Comparison of ENCODE assay signal across 13 mouse cellular contexts in genomic region chr3:152261436-152261835, GRCm38 (mm10). TPM values are rescaled to one million over a fixed set of nuclear protein-coding genes. Genes with fewer than 3 reads are reported as not detected.
DNase-seq lines count a peak whose midpoint lies in the region; ATAC-seq and TF ChIP-seq lines count a peak whose summit lies in the region.
"Had no signal": no experiment of that assay in that cellular context is flagged by ENCODE, and none has a peak within 500 bp of the region (broad histone marks: within the 10 kb centered on the region; RNA-seq: fewer than 3 reads in every experiment).

No protein-coding gene starts in this region.

- H3K79me2 ChIP-seq in liver, adult 2 months (ENCODE audit: control insufficient read depth, insufficient read depth, low read length) = no peaks in the 10 kb centered on the region

- TF ChIP-seq EP300 in liver, postnatal 0 days (IDR thresholded peaks at IDR 0.05; ENCODE audit: low read depth) = no peak

- TF ChIP-seq CTCF in liver, adult 2 months (IDR thresholded peaks at IDR 0.05; ENCODE audit: low read depth, low read length) = no peak
- TF ChIP-seq CTCF in liver, postnatal 0 days (IDR thresholded peaks at IDR 0.05; ENCODE audit: low read depth) = no peak

- 56% methylated on average over 8 of the region's 8 CpGs for WGBS in liver, adult 2 months
- 18% methylated on average over 8 of the region's 8 CpGs for WGBS in liver, postnatal 0 days (ENCODE audit: insufficient replicate concordance)
- WGBS in heart, embryonic 15.5 days = 17% methylated on average over 8 of the region's 8 CpGs

- 0 out of 2 replicates have a peak, but pooled peaks cover 5% of the 10 kb centered on the region for H3K27me3 ChIP-seq in liver, adult 2 months (ENCODE audit: control insufficient read depth, insufficient read depth, low read length)
- peaks cover 21% of the 10 kb centered on the region for H3K27me3 ChIP-seq in liver, postnatal 0 days (ENCODE audit: insufficient read depth, low read length)
- no peaks in the 10 kb centered on the region for H3K27me3 ChIP-seq in heart, embryonic 15.5 days
- peaks cover 46% of the 10 kb centered on the region for H3K27me3 ChIP-seq in megakaryocyte, embryonic 14.5 days (replicated peaks)

- no peak overlapping the region; the same call in 1 of the 2 replicates for H3K4me2 ChIP-seq in liver, postnatal 0 days (ENCODE audit: low read depth, low read length)
- H3K4me2 ChIP-seq in heart, embryonic 15.5 days = peak overlapping the region; percentile 80
- H3K4me2 ChIP-seq: hindbrain, embryonic 14.5 days had no signal

- no peaks in the 10 kb centered on the region for H3K9me3 ChIP-seq in liver, postnatal 0 days (ENCODE audit: low read length)
- no peaks in the 10 kb centered on the region for H3K9me3 ChIP-seq in heart, embryonic 15.5 days (replicated peaks)
- no peaks in the 10 kb centered on the region for H3K9me3 ChIP-seq in megakaryocyte, embryonic 14.5 days

- no peaks in the 10 kb centered on the region for H3K36me3 ChIP-seq in liver, adult 2 months (ENCODE audit: control insufficient read depth, insufficient read depth, low read length)
- H3K36me3 ChIP-seq in liver, postnatal 0 days (replicated peaks; ENCODE audit: insufficient read depth, low read length) = no peaks in the 10 kb centered on the region
- no peaks in the 10 kb centered on the region for H3K36me3 ChIP-seq in heart, embryonic 15.5 days
- H3K36me3 ChIP-seq in megakaryocyte, embryonic 14.5 days (replicated peaks; ENCODE audit: low read length) = no peaks in the 10 kb centered on the region

- intact Hi-C loops in heart, postnatal 10 days (cut with DNase I) = loop anchor here (1.0 to 5.0 kb wide), 2 partner anchors 44 to 491 kb away; no protein-coding TSS in a partner anchor
- intact Hi-C loops in left cerebral cortex, postnatal 36 days (cut with DNase I) = loop anchor here (10.0 kb wide), 1 partner anchor 53 kb away; no protein-coding TSS in a partner anchor

- peak overlapping the region; percentile 27; the same call in 1 of the 2 replicates for H3K27ac ChIP-seq in liver, adult 2 months (replicated peaks; ENCODE audit: insufficient read depth, low read depth, low read length)
- no peak overlapping the region for H3K27ac ChIP-seq in liver, postnatal 0 days (ENCODE audit: low read depth)
- H3K27ac ChIP-seq in heart, embryonic 15.5 days = peak overlapping the region; percentile 99
- H3K27ac ChIP-seq: hindbrain, embryonic 14.5 days had no signal

- H3K4me3 ChIP-seq in liver, adult 2 months (ENCODE audit: insufficient read depth, low read depth, low read length) = no peak overlapping the region
- no peak overlapping the region for H3K4me3 ChIP-seq in liver, postnatal 0 days (ENCODE audit: low read depth, low read length)
- peak overlapping the region; percentile 73 for H3K4me3 ChIP-seq in heart, embryonic 15.5 days
- H3K4me3 ChIP-seq in megakaryocyte, embryonic 14.5 days (replicated peaks) = peak overlapping the region; percentile 78

- no peak overlapping the region for H3K9ac ChIP-seq in liver, adult 2 months (ENCODE audit: low read depth, low read length)
- H3K9ac ChIP-seq in liver, postnatal 0 days (replicated peaks) = no peak overlapping the region
- H3K9ac ChIP-seq in heart, embryonic 15.5 days = peak overlapping the region; percentile 90
- H3K9ac ChIP-seq: hindbrain, embryonic 14.5 days had no signal

- no peak for TF ChIP-seq POLR2A in liver, adult 2 months (IDR thresholded peaks at IDR 0.05; ENCODE audit: extremely low read depth, insufficient read depth, low read length)

- DNase-seq in heart, adult 11 months = peak; percentile 90
- no peak for DNase-seq in heart, postnatal 10 days
- DNase-seq in liver, adult 2 months (ENCODE audit: extremely low read depth, low read depth, low spot score) = no peak
- no peak for DNase-seq in liver, postnatal 0 days
- DNase-seq in left cerebral cortex, postnatal 36 days (ENCODE audit: low spot score in 2 of 2) = no peak
- no peak for DNase-seq in left cerebral cortex, adult 18-20 months (ENCODE audit: low spot score in 2 of 2)
- DNase-seq: adrenal gland, adult 8-10 months; cerebellum, adult 2 months; left cerebral cortex, postnatal 4 days had no signal

- ATAC-seq in liver, postnatal 0 days = no peak
- ATAC-seq in heart, embryonic 15.5 days (replicated peaks; ENCODE audit: insufficient number of reproducible peaks, insufficient read depth, low FRiP score, low read depth) = no peak
- ATAC-seq: forebrain, embryonic 14.5 days had no signal

- peaks cover 3% of the 10 kb centered on the region; the same call in 1 of the 2 replicates for H3K4me1 ChIP-seq in liver, adult 2 months (ENCODE audit: control insufficient read depth, insufficient read depth, low read length)
- peaks cover 7% of the 10 kb centered on the region for H3K4me1 ChIP-seq in liver, postnatal 0 days (ENCODE audit: insufficient read depth)
- H3K4me1 ChIP-seq in heart, embryonic 15.5 days (replicated peaks) = peaks cover 40% of the 10 kb centered on the region
- H3K4me1 ChIP-seq in megakaryocyte, embryonic 14.5 days = peaks cover 49% of the 10 kb centered on the region

RNA-seq across cellular contexts. Expression of gene Nexn, which starts 4.7 kb away (rescaled TPM):
- total RNA-seq in heart, postnatal 10 days (2021) = 100 to 1,000 TPM; 284 to 289 TPM
- total RNA-seq in liver, adult 2 months (2014; rRNA removed) = 0.20 and 0.28 TPM in 2 replicates
- not detected in 2 replicates for polyA plus RNA-seq in liver, adult 2 months (2012; rRNA removed)
- polyA plus RNA-seq in liver, postnatal 0 days (2015; fragmentation: Nextera tagmentation; extraction: Ambion mirVana) = 1.1 and 2.4 TPM in 2 replicates
- polyA plus RNA-seq in heart, embryonic 15.5 days (2015; fragmentation: Nextera tagmentation; extraction: Ambion mirVana) = 196 and 326 TPM in 2 replicates
- not detected in 2 replicates for polyA plus RNA-seq in megakaryocyte, embryonic 14.5 days (2012; ENCODE audit: insufficient read depth, low replicate concordance)
- total RNA-seq in left cerebral cortex, postnatal 36 days (2021) = 1 to 10 TPM; 3.0 to 4.0 TPM
- total RNA-seq in left cerebral cortex, adult 18-20 months (2021) = 1 to 10 TPM; 2.1 to 3.7 TPM

RNA-seq across cellular contexts. Expression of gene Fubp1, which starts 51.2 kb away (rescaled TPM):
- total RNA-seq in heart, postnatal 10 days (2021) = 10 to 100 TPM; 82.2 to 90.6 TPM
- total RNA-seq in liver, adult 2 months (2014; rRNA removed) = 61.9 and 71.5 TPM in 2 replicates
- 17.5 and 28.1 TPM in 2 replicates for polyA plus RNA-seq in liver, adult 2 months (2012; rRNA removed)
- 33.5 and 37.1 TPM in 2 replicates for polyA plus RNA-seq in liver, postnatal 0 days (2015; fragmentation: Nextera tagmentation; extraction: Ambion mirVana)
- 106 and 115 TPM in 2 replicates for polyA plus RNA-seq in heart, embryonic 15.5 days (2015; fragmentation: Nextera tagmentation; extraction: Ambion mirVana)
- 205 and 764 TPM in 2 replicates for polyA plus RNA-seq in megakaryocyte, embryonic 14.5 days (2012; ENCODE audit: insufficient read depth, low replicate concordance)
- 100 to 1,000 TPM in 1 of 2 experiments, 10 to 100 TPM in 1; 88.4 to 149 TPM for total RNA-seq in left cerebral cortex, postnatal 36 days (2021)
- 100 to 1,000 TPM; 116 to 121 TPM for total RNA-seq in left cerebral cortex, adult 18-20 months (2021)

RNA-seq across cellular contexts. Expression of gene Dnajb4, which starts 51.3 kb away (rescaled TPM):
- total RNA-seq in heart, postnatal 10 days (2021) = 10 to 100 TPM; 70.3 to 70.6 TPM
- total RNA-seq in liver, adult 2 months (2014; rRNA removed) = 22.4 and 23.0 TPM in 2 replicates
- polyA plus RNA-seq in liver, adult 2 months (2012; rRNA removed) = 5.3 and 6.3 TPM in 2 replicates
- polyA plus RNA-seq in liver, postnatal 0 days (2015; fragmentation: Nextera tagmentation; extraction: Ambion mirVana) = 25.9 and 28.8 TPM in 2 replicates
- 44.4 and 50.3 TPM in 2 replicates for polyA plus RNA-seq in heart, embryonic 15.5 days (2015; fragmentation: Nextera tagmentation; extraction: Ambion mirVana)
- 5.3 TPM in 1 of 2 replicates, not detected in the other for polyA plus RNA-seq in megakaryocyte, embryonic 14.5 days (2012; ENCODE audit: insufficient read depth, low replicate concordance)
- total RNA-seq in left cerebral cortex, postnatal 36 days (2021) = 10 to 100 TPM; 62.8 to 72.6 TPM
- 10 to 100 TPM; 74.9 to 82.4 TPM for total RNA-seq in left cerebral cortex, adult 18-20 months (2021)

Comparison
In these comparisons a context has a peak if more than half of its experiments do, and no peak if none do; other contexts are left out.
1. H3K4me3 ChIP-seq: peak in heart, embryonic 15.5 days (single experiment) and megakaryocyte, embryonic 14.5 days (single experiment); none in liver, adult 2 months (single experiment) and liver, postnatal 0 days (single experiment).
2. RNA of gene Nexn, which starts 4.7 kb away (total RNA-seq): 284 to 289 TPM in heart, postnatal 10 days; 3.0 to 4.0 TPM in left cerebral cortex, postnatal 36 days, 2.1 to 3.7 TPM in left cerebral cortex, adult 18-20 months and 0.20 to 0.28 TPM in liver, adult 2 months; every median in the first group is over 10 times any median in the second.